Mouse (Mus musculus): ENCODE data around the gene Aldh8a1.
A peak's percentile ranks its signal among the peaks of the same experiment; 100 is the strongest.

Aldh8a1 gene

GRCm38 (mm10) chr10:21376682-21377473, at the start of gene Aldh8a1:
Gene Aldh8a1 (plus strand): TSS chr10:21377291.
- DNase-seq (ENCODE audit: low spot score), result no peak

- DNase-seq (ENCODE audit: low spot score), result peak; percentile 19
Measured at GRCm38 (mm10) chr10:21327605-21328135, 49.4 kb upstream of the Aldh8a1 start.

- DNase-seq (ENCODE audit: low spot score), result no peak
Measured at GRCm38 (mm10) chr10:21334349-21335105, 42.6 kb upstream of the Aldh8a1 start.

- no peak for DNase-seq (ENCODE audit: low spot score)
Measured at GRCm38 (mm10) chr10:21335534-21335933, 41.6 kb upstream of the Aldh8a1 start.

- DNase-seq (ENCODE audit: low spot score), result no peak
Measured at GRCm38 (mm10) chr10:21337191-21337590, 39.9 kb upstream of the Aldh8a1 start.

GRCm38 (mm10) chr10:21341706-21342105, 35.4 kb upstream of the Aldh8a1 start:
- DNase-seq (ENCODE audit: low spot score), result no peak

GRCm38 (mm10) chr10:21342331-21343005, 34.6 kb upstream of the Aldh8a1 start:
- DNase-seq (ENCODE audit: low spot score), result no peak

GRCm38 (mm10) chr10:21347332-21347731, 29.8 kb upstream of the Aldh8a1 start:
- no peak for DNase-seq (ENCODE audit: low spot score)

- no peak for DNase-seq (ENCODE audit: low spot score)
Measured at GRCm38 (mm10) chr10:21349449-21349848, 27.6 kb upstream of the Aldh8a1 start.

GRCm38 (mm10) chr10:21349946-21350345, 27.1 kb upstream of the Aldh8a1 start:
- DNase-seq (ENCODE audit: low spot score), result no peak

- no peak for DNase-seq (ENCODE audit: low spot score)
Measured at GRCm38 (mm10) chr10:21350531-21351515, 26.3 kb upstream of the Aldh8a1 start.

- no peak for DNase-seq (ENCODE audit: low spot score)
Measured at GRCm38 (mm10) chr10:21351766-21352165, 25.3 kb upstream of the Aldh8a1 start.

GRCm38 (mm10) chr10:21353890-21354289, 23.2 kb upstream of the Aldh8a1 start:
- DNase-seq (ENCODE audit: low spot score), result no peak

- no peak for DNase-seq (ENCODE audit: low spot score)
Measured at GRCm38 (mm10) chr10:21354506-21354905, 22.6 kb upstream of the Aldh8a1 start.

GRCm38 (mm10) chr10:21357986-21358385, 19.1 kb upstream of the Aldh8a1 start:
- DNase-seq (ENCODE audit: low spot score), result no peak

- no peak for DNase-seq (ENCODE audit: low spot score)
Measured at GRCm38 (mm10) chr10:21359086-21359485, 18.0 kb upstream of the Aldh8a1 start.

GRCm38 (mm10) chr10:21361871-21362270, 15.2 kb upstream of the Aldh8a1 start:
- DNase-seq (ENCODE audit: low spot score), result no peak

- DNase-seq (ENCODE audit: low spot score), result no peak
Measured at GRCm38 (mm10) chr10:21363297-21363696, 13.8 kb upstream of the Aldh8a1 start.

GRCm38 (mm10) chr10:21364946-21365345, 12.1 kb upstream of the Aldh8a1 start:
- DNase-seq (ENCODE audit: low spot score), result no peak

GRCm38 (mm10) chr10:21365897-21366296, 11.2 kb upstream of the Aldh8a1 start:
- no peak for DNase-seq (ENCODE audit: low spot score)

GRCm38 (mm10) chr10:21366471-21366870, 10.6 kb upstream of the Aldh8a1 start:
- DNase-seq (ENCODE audit: low spot score), result no peak

Measured in lung, postnatal 25 days (tissue).